Mouse (Mus musculus) kidney, adult 2 months (tissue): Measurements from ENCODE around the gene Bmp8b.

ENCODE experiments used
- CTCF ChIP-seq: fragments of 200-500 bp; conservative IDR thresholded peaks from 2 replicates; pipeline ENCODE4 v1.5.1; 2011; ENCODE audit warnings: low read depth, mild to moderate bottlenecking, control low read depth, low read length, moderate library complexity, mixed read lengths; ENCODE audit not compliant: insufficient read depth, insufficient read length
- POLR2A ChIP-seq: fragments of 200-500 bp; IDR thresholded peaks from one replicate; pipeline ENCODE4 v1.6.1; 2011; ENCODE audit warnings: low read depth, low read length, control low read depth

GRCm38 (mm10) chr4:123093064-123093776, 11.7 kb upstream of the Bmp8b start:
- no peak for TF ChIP-seq CTCF
- no peak for TF ChIP-seq POLR2A
